Mouse (Mus musculus) gastrocnemius, postnatal 36 days (tissue): ENCODE measurements around the gene Fzd5. TPM values are rescaled to one million over a fixed set of nuclear protein-coding genes. Genes with fewer than 3 reads are reported as not detected.
A peak's percentile ranks its signal among the peaks of the same experiment; 100 is the strongest.

Experiments
- DNase-seq, 2 experiments: peaks; one replicate each; pipeline ENCODE4 v3.0.0; 2022
- intact Hi-C: fragments of 180-260 bp; cut with DNase I; formaldehyde crosslinking; loops from one replicate; pipeline ENCODE4 v1.15.1; 2025
- long read RNA-seq, 2 experiments: library from polyadenylated mRNA; stranded (forward); transcript quantifications; one replicate each; pipeline ENCODE4 v2.0.0; 2021
- total RNA-seq, 2 experiments: library from RNA; stranded (reverse); gene quantifications; 2 replicates each; pipeline ENCODE4 v1.2.3; 2021

The Fzd5 gene
- total RNA-seq, result 1 to 10 TPM; 1.5 to 1.9 TPM
- long read RNA-seq, experiment 1, result 0 reads
- long read RNA-seq, experiment 2, partial matches to known transcripts, result 0 of 1 reads
- long read RNA-seq, experiment 2, other reads (novel, unspliced or antisense), result 1 of 1 reads

DNA sequence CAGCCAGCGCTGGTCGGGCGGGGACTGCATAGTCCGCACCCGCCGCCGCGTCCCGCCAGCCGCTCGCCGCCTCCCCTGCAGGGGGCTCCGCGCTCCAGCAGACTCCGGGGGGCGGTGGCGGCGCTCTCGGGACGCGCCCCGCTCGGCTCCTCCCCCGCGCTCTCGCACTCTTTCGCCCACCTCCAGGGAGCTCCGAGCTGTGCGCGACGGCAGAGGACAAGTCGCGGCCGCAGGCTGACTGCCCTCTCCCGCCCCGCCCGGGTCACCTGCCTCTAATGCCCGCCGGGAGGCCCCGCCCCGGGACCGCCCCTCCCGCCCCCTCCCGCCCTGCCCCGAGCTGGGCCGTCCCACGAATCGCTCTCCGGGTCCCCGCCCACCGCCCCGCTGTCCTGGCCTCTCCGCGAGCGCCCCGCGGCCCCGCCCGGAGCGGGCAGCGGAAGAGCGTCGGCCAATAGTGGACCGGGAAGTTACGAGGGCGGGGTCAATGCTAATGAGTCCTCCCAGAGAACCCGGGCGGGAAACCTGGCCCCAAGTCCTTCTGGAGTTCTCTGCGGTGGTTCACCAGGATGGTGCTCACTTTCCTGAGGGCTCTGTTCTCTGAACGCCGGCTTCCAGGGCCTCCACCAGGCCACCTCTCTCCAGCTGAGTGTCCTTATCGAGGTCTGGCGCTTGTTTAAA, at the start of gene Fzd5:
Gene Fzd5 (minus strand): TSS at position 250 of the 678 bp plus-strand sequence.
- peak; percentile 88 to 92 for DNase-seq
- intact Hi-C loops, result loop anchor here (5.0 kb wide), 2 partner anchors 55 to 185 kb away; no protein-coding TSS in a partner anchor

DNA sequence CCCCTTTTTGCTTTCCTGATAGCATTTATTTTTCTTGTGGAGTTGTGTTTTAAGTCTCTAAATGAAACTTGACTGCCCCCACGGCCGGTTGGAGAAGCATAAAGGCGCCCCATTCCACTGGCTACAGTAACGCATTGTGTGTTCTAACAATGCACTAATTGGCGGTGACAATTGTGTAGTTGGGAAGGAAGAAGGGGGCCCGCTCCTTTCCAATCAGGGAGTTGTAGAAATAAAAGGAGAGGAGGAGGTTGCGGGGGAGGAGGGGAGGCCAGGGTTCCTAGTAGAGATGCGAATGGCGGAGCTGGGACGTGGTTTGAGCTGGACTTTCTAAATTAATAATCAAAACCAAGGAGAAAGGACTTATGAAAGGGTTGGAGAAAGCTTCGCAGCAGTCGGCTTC, 42.3 kb upstream of the Fzd5 start:
- no peak for DNase-seq
- intact Hi-C loops, result no loop called here

DNA sequence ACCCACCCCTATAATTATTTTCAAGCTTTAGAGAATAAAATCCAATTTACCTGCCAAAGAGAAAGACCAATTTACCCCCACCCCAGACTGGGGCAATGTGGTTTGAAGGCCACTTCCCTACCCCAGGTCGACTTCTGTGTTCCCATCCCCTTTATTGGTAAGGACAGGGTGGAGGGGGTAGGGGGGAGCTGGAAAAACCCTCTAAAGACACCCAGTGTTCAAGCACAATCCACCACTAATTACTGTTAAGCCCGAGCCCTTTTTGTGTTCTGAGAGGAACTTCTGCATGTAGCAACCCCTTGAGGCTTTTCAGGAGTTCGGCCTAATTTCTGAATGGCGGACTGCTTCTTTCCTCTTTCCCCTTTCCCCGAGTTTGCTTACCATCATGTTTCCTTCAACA, 41.9 kb upstream of the Fzd5 start:
- intact Hi-C loops, result no loop called here

DNA sequence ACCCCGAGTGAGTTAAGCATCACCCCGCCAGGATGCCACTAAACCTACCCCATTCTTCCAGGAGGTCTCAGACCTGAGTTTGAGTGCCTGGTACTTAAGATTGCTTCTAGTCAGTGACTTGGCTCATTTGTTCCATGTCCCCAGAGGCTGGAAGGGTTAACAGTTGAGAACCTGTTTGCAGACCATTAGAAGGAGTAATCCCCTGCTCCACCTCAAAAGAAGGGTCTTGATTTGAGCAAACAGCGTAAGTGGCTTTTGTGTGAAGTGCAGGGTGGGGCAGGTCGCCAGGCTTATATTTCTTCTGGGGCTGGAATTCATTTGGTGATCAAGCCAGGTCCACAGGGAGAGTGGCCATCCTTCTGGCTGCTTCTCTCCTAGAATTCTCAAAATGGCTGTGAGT, 35.8 kb upstream of the Fzd5 start:
- no peak for DNase-seq
- intact Hi-C loops, result no loop called here

More for the DNA sequence above, 41.9 kb upstream of the Fzd5 start:
- no peak for DNase-seq

DNA sequence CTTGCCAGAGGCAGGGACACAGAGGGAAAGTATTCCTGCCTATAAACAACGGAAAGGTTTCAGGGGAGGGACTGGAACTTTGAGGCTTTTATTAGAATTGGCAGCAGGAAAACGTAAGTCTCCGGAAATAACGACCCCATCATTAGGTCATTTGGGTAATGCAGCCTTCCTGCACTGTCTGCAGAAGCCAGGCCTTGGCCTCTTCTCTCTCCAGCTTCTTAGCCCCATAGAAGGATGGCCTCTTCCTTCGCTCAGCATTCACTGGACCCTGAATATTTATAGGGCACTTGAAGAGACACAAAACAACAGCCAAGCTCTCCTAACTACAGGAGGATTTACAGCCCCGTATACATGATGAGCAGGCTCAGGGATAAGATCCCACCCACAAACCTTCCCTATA, 32.6 kb upstream of the Fzd5 start:
- intact Hi-C loops, result no loop called here
- no peak for DNase-seq

DNA sequence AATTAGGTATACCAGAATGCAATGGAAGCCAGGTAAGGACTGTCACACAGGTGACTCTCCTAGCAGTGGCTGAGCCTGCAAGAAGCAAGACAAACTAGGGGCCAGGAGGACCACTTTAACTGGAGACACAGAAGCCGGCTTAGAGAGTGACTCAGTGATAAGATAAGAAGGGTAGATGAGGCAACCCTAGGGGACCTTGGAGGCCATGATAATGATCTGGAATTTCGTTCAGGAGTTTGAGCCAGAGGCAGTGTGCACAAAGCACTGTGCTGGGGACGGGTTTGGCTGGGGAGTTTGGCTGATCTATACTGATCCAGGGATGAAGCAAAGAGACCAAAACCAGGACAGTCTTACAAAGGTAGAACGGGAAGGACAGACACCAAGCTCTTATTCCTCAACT, 24.1 kb upstream of the Fzd5 start:
- DNase-seq, result no peak
- intact Hi-C loops, result no loop called here

DNA sequence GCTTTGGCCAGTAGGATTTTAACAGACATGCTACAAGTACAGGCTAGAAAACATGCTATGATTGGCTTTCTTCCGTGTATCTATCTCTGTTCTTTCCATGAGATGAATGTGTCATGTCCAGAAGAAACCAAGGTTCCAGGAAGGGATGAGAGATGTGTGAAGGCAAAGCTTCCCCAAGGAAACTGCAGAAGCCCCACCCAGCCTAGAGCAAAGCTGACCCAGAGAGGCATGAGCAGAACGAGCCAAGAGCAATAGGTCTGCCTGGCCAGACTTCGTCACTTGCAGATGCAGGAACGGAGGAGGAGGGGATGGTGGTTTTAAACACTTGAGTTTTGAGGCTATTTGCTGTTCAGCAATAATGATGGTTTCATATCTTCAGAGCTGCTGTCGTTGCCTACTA, 20.2 kb upstream of the Fzd5 start:
- no peak for DNase-seq

DNA sequence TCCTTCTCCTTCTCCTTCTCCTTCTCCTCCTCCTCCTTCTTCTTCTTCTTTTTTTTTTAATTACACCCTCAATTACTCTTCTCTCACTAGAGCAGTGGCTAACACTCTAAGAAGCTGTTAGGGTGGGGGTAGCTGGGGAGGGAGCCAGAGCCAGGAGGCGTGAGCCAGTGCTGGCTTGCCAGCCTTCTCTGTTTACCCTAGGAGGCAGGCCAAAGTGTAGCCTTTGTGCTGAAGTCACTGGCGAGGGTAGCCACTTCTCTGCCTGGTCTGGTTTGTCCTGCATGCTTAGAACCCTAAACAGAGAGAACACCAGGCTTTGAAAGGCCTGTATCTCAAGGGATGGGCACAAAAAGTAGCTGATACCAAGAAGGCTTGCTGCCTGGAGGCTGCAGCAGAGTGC, 19.7 kb upstream of the Fzd5 start:
- peak in 1 of 2 experiments; percentile 18 for DNase-seq
- intact Hi-C loops, result no loop called here

More for the DNA sequence above, 20.2 kb upstream of the Fzd5 start:
- intact Hi-C loops, result no loop called here

DNA sequence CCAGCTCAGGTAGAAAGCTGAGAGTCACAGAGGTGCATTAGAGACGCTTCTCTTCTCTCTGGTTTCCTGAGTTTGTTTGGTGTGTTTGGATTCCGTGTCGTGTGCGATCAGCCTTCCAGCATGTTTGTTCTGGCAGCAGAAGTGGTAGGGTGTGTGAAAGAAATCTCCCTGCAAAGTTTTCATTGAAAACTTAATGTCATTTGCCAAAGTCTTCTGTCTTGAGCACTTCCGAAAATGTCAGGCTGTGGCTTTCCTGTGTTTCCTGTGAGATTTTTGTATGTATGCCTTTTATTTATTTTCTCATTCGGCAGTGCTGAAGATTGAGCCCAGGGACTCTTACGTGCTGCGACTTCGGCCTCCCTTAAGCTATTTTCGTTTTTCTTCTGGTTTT, 19.1 kb upstream of the Fzd5 start:
- intact Hi-C loops, result no loop called here
- DNase-seq, result no peak

DNA sequence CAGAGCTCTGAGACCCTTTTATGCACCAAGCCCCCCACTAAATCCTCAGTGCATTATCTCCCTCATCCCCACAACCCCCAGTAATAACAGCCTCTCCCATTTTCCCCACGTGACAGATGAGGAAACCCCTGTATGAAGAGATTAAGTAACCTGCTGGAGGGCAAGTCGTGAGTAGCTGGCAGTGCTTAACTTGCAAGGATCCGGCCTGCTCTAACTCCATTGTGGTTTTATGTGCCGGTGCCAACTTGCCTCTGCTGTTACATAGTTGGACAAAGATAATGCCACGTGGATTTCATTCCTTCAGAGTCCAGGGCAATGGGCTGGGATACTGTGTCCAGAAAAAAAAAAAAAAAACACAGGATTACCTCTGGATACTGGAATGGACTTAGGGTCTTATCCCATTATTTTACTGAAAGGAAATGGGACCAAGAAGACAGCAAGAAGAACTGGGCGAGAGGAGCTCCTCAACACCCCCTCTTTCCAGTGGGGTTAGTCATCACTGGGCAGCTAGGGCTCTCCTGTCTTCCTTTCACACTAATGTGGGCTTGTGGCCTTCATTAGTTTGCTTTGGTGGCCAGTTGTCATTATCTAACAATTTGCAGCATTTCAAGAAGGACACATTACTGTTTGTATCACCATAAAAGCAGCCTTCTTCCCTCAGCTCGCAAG, 18.6 kb upstream of the Fzd5 start:
- intact Hi-C loops, result no loop called here
- DNase-seq, result no peak

DNA sequence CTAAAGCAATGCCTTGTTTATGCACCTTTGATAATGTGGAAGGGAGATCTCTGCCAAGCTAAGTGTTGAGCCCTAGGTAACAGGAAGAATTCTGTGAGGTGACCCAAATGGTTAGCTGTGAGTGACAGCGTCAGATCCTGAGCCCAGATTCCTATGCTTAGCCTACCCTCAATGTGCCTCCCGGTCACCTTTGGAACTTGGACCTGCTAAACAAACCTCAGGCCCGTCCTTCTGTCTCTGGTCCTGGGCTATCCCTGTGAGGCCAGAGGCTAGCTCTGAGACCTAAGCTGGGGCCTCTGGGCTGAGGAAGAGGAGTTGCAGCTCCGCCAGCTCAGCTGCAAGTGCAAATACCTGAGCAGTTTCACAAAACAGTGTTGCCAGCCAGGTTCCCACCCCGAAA, 17.1 kb upstream of the Fzd5 start:
- intact Hi-C loops, result no loop called here

DNA sequence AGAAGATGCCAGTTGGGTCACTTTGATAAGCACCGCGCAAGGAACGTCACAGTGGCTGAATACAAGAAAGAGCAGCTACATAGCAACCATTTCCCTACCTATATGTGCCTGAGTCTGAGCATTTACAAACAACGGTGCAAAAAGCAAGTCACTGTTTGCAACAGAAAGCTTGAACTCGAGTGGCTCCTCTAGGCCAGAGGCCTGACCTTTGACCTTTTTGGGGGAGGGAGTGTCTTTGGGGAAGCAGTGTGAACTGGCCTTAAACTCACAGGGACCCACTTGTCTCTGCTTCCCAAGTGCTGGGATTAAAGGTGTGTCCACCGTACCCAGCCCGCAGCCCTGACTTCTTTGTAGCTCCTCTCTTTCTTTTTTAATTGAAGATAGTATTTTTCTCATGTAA, 16.1 kb upstream of the Fzd5 start:
- DNase-seq, result no peak
- intact Hi-C loops, result no loop called here

More for the DNA sequence above, 17.1 kb upstream of the Fzd5 start:
- DNase-seq, result no peak

DNA sequence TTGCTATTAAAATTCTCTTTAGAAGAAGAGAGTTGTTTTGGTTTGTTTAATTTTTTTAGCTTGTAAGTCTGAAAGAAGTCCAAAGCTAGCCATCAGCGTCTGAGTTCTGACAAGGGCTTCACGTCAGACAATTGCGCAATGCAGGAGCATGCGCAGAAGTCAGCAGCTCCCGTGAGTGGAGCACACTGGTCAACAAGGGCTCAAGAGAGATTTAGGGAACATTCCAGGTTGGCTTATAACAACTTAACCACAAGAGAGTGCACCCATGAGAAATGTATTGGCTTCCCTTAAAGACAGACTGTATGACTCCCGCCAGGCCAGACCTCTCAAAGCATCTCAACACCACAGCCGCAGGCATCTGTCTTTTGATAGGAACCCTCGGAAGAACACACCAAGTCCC, 15.6 kb upstream of the Fzd5 start:
- DNase-seq, result peak; percentile 30 to 31
- intact Hi-C loops, result no loop called here

DNA sequence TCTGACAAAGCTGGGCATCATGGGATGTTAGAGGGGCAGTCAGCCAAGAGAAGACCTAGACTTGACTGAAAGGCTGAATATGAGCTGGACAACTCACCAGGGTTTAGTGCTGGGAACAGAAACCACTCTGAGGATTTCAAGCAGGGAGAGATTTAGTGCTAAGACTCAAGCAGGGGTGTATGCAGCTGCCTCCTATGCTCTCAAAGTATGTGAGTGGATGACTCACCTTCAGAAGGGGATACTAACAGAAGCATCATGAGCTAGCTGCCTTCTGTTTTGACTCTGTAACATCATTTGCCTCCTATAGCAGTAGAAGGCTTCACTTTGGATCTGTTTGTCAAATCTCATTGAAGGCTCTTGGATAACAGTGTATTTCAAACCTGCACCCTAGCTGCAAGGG, 7.1 kb upstream of the Fzd5 start:
- intact Hi-C loops, result no loop called here

DNA sequence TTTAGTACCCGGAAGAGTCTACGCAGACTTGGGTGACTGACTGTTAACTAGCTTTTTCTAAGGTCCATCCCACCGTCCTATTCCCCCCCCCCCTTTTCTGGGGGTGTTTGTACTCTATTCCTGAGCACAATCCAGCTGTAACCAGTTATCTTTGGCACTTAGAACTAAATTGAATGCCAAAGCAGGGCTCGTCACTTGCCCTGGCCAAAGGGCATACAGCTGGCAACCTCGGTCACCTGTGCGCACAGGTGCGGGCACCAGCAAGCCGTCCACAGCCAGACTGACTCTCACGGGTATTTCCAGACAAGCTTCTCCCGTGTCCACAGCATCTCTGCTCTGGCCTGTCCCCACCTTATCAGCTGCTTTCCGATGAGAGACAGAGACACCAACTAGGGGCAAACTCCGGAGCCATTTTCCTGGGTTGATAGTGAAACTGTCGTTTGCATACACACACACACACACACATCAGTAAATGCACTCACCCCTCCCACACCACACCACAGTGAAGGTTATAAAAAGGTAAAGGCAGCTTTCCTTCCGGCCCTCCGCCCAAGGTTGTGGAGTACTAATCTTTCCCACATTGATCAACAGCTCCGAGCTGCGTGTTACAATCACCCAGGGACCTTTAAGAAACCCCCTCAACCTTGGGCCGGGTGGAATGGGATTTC, 5.3 kb upstream of the Fzd5 start:
- no peak for DNase-seq
- intact Hi-C loops, result no loop called here

More for the DNA sequence above, 7.1 kb upstream of the Fzd5 start:
- DNase-seq, result no peak

DNA sequence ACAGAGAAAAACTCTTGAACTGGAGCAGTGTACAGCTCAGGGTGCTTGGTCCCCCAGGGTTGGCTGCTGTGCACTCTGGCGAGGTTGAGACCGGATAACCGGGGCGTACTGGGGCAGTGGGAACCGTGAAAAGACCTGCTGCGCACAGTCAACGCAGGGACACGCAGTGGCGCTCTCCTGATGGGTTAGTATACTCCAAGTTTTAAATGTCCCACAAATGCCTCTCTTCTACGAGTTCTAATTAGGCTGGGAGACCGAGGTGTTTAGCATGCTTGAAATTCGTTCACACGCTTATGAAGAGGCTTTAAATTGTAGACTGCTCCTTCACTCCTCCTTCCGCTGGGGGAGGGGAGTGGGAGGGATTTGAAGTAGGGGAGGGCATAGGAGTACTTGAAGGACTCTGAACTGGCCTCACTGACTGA, 1.1 kb upstream of the Fzd5 start:
- intact Hi-C loops, result loop anchor here (5.0 kb wide), 2 partner anchors 54 to 184 kb away; no protein-coding TSS in a partner anchor
- DNase-seq, result no peak

DNA sequence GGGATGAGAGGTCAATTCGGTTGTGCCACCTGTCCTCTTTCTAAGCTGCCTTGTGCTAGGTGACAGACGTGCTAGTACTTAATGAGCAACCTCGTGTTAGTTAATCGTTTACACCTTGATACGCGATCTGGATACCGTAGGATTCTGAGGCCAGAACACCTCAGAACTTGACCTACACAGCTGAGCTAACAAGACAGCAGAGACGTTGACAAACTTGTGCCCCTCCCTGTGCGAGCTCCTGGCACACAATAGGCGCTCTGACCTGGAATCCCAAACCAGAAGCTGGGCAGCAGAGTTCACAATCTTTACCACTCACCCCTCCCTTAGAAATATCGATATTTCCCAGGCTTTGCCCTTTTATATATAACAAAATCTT, 617 bp upstream of the Fzd5 start:
- intact Hi-C loops, result loop anchor here (5.0 kb wide), 2 partner anchors 54 to 184 kb away; no protein-coding TSS in a partner anchor
- no peak for DNase-seq

DNA sequence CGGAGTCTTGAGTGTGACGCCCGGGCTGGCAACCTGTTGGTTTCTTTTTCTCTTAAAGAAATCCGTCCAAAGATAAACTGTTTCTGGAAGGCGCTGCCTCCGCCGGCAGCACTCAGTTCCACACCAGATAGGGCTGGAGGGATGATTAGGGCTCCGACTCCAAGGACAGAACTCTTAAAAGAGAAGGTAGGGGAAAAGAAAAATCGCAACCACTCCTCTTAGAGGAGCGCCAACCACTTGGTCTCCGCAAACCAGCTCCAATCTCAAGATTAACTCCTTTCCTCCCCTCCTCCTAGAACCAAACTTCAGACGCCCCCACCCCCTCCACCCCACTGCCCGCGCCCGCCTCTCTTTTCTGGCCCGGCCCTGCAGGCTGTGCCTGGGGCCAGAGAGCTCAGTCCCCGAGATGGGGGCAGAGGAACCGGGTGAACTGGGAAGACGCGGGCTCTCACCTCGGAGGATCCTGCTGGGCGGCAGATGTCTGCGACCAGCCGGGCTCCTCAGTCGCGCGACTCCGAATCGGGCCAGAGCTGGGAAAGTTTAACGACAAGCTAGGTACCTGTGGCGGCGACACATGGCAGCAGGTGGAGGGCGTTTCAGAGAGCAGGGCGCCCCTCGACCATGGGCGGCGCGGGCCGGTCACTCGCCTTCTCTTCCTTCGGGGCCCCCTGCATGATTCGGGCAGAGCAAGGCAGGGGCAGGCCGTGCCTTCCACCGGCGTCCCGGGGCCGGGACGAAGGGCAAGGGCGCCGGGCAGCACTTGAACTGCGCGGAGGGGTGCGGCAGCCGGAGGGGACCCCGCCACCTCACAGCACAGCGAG, 660 bp downstream of the Fzd5 start:
- intact Hi-C loops, result loop anchor here (5.0 kb wide), 2 partner anchors 55 to 185 kb away; no protein-coding TSS in a partner anchor

DNA sequence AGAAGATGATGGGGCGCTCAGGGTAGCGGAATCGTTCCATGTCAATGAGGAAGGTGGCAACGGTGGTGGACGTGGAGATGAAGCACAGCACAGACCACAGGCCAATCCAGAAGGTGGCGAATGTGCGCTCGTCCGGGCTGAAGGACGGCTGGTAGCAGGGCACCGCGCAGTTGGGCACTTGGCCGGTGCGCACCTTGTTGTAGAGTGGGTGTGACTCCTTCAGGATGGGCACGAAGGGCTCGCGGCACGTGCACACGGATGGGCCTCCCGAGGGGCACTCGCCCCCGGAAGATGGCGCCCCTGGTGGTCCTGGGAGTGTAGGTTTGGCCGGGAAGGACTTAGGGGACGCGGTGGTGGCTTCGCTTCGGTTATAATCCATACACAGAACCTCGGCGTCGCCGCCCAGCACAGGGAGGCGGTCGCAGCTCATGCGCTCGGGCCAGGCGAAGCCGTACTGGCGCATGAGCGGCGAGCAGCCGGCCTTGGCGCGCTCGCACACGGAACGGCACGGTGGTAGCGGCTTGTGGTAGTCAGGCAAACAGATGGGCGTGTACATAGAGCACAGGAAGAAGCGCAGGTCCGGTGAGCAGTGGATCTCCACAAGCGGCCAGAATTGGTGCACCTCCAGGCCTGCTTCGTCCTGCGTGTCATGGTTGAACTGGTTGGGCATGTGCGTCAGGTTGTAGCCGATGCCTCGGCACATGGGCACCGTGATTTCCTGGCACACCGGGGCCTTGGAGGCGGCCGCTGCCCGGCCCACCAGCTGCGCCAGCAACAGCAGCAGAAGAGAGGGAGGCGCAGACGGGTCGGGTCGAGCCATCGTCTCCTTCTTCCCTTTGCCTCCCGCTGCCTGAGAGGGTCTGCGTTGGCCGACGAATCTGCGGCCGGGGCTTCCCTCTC, 1.5 kb downstream of the Fzd5 start:
- peak; percentile 13 to 42 for DNase-seq
- intact Hi-C loops, result loop anchor here (5.0 kb wide), 2 partner anchors 56 to 186 kb away; no protein-coding TSS in a partner anchor

More for the DNA sequence above, 660 bp downstream of the Fzd5 start:
- no peak for DNase-seq
